Mouse (Mus musculus) testis, adult 2 months (tissue): ENCODE measurements around the gene Plin1. TPM values are rescaled to one million over a fixed set of nuclear protein-coding genes. Genes with fewer than 3 reads are reported as not detected.

ENCODE experiments used
- H3K27ac ChIP-seq: fragments of 200-500 bp; 2 replicates; pipeline ENCODE4 v1.5.1; 2012; ENCODE audit warnings: low read depth, low read length; ENCODE audit not compliant: control insufficient read depth, insufficient read depth
- H3K27me3 ChIP-seq: fragments of 200-500 bp; 2 replicates; pipeline ENCODE4 v1.6.1; 2012; ENCODE audit warnings: mild to moderate bottlenecking, low read length, moderate library complexity; ENCODE audit not compliant: control insufficient read depth, insufficient read depth
- H3K36me3 ChIP-seq: fragments of 200-500 bp; 2 replicates; pipeline ENCODE4 v1.6.1; 2012; ENCODE audit warnings: mild to moderate bottlenecking, low read length; ENCODE audit not compliant: control insufficient read depth, insufficient read depth
- H3K4me1 ChIP-seq: fragments of 200-500 bp; 2 replicates; pipeline ENCODE4 v1.6.1; 2012; ENCODE audit warnings: low read length; ENCODE audit not compliant: control insufficient read depth, insufficient read depth
- H3K4me3 ChIP-seq: fragments of 200-500 bp; 2 replicates; pipeline ENCODE4 v1.5.1; 2012; ENCODE audit warnings: low read depth, mild to moderate bottlenecking, low read length, moderate library complexity, mixed read lengths; ENCODE audit not compliant: control insufficient read depth
- CTCF ChIP-seq: fragments of 200-500 bp; IDR thresholded peaks from 2 replicates; pipeline ENCODE4 v1.5.1; 2012; ENCODE audit warnings: low read depth, mild to moderate bottlenecking, inconsistent platforms, low read length, moderate library complexity; ENCODE audit not compliant: control insufficient read depth, insufficient read depth, insufficient replicate concordance
- POLR2A ChIP-seq: fragments of 200-500 bp; IDR thresholded peaks from 2 replicates; pipeline ENCODE4 v1.6.1; 2012; ENCODE audit warnings: low read depth, mild to moderate bottlenecking, inconsistent platforms, low read length, moderate library complexity; ENCODE audit not compliant: control insufficient read depth
- polyA plus RNA-seq: library from polyadenylated mRNA; depleted of rRNA; stranded (reverse); fragments of >200 nt; gene quantifications from 2 replicates; pipeline ENCODE4 v1.2.3, GENCODE M21; 2012; rRNA removed

Plin1 gene
- polyA plus RNA-seq: 3.2 and 4.9 TPM in 2 replicates

GRCm38 (mm10) chr7:79732622-79733021, at the start of gene Plin1:
TSS of gene Plin1 (minus strand) at chr7:79732903.
- H3K4me3 ChIP-seq: no peak within 1 kb of the TSS
- no peaks in the 10 kb centered on the region; the same call in none of the 2 replicates for H3K4me1 ChIP-seq
- peaks cover 7% of the 10 kb centered on the region; the same call in 1 of the 2 replicates for H3K36me3 ChIP-seq
- no peak within 1 kb of the TSS for H3K27ac ChIP-seq
- no peaks in the 10 kb centered on the region for H3K27me3 ChIP-seq
- no peak for TF ChIP-seq POLR2A
- no peak for TF ChIP-seq CTCF

GRCm38 (mm10) chr7:79782516-79782855, 49.8 kb upstream of the Plin1 start:
- no peaks in the 10 kb centered on the region; the same call in none of the 2 replicates for H3K4me1 ChIP-seq

GRCm38 (mm10) chr7:79781826-79782515, 49.3 kb upstream of the Plin1 start:
- TF ChIP-seq POLR2A (no peak), CTCF (no peak)
- Histone ChIP-seq H3K4me3 (no peak overlapping the region), H3K36me3 (no peaks in the 10 kb centered on the region), H3K27me3 (no peaks in the 10 kb centered on the region), H3K27ac (no peak overlapping the region), H3K4me1 (no peaks in the 10 kb centered on the region; the same call in none of the 2 replicates)

More at GRCm38 (mm10) chr7:79782516-79782855, 49.8 kb upstream of the Plin1 start:
- TF ChIP-seq POLR2A: no peak
- no peak for TF ChIP-seq CTCF
- Histone ChIP-seq H3K27ac (no peak overlapping the region), H3K27me3 (no peaks in the 10 kb centered on the region), H3K4me3 (no peak overlapping the region), H3K36me3 (no peaks in the 10 kb centered on the region)

GRCm38 (mm10) chr7:79780647-79781626, 48.2 kb upstream of the Plin1 start:
- H3K27ac ChIP-seq: peak overlapping the region; percentile 67; the same call in 1 of the 2 replicates
- no peaks in the 10 kb centered on the region; the same call in none of the 2 replicates for H3K4me1 ChIP-seq
- TF ChIP-seq POLR2A (no peak), CTCF (peak; percentile 82; the same call in 1 of the 2 replicates)
- peak overlapping the region; percentile 25 for H3K4me3 ChIP-seq
- no peaks in the 10 kb centered on the region; the same call in none of the 2 replicates for H3K36me3 ChIP-seq
- H3K27me3 ChIP-seq: no peaks in the 10 kb centered on the region

- Histone ChIP-seq H3K27me3 (no peaks in the 10 kb centered on the region), H3K4me3 (no peak overlapping the region), H3K27ac (no peak overlapping the region), H3K4me1 (no peaks in the 10 kb centered on the region), H3K36me3 (peaks cover 1% of the 10 kb centered on the region)
- TF ChIP-seq CTCF (no peak), POLR2A (no peak)
Measured at GRCm38 (mm10) chr7:79771561-79772512, 39.1 kb upstream of the Plin1 start.

- Histone ChIP-seq H3K4me3 (no peak overlapping the region), H3K36me3 (peaks cover 1% of the 10 kb centered on the region; the same call in 1 of the 2 replicates), H3K27ac (no peak overlapping the region), H3K4me1 (no peaks in the 10 kb centered on the region), H3K27me3 (no peaks in the 10 kb centered on the region)
- TF ChIP-seq POLR2A (no peak), CTCF (no peak)
Measured at GRCm38 (mm10) chr7:79769664-79770063, 37.0 kb upstream of the Plin1 start.
